Mouse (Mus musculus) CH12F3 (cell line): ENCODE data around the gene Klc3.

Experiments
- in situ Hi-C: fragments of 300-500 bp; cut with MboI; formaldehyde crosslinking; loops from 2 replicates; pipeline ENCODE4 v1.14.3; 2020; ENCODE audit warnings: low sequenced_read_pairs

Gene Klc3

DNA sequence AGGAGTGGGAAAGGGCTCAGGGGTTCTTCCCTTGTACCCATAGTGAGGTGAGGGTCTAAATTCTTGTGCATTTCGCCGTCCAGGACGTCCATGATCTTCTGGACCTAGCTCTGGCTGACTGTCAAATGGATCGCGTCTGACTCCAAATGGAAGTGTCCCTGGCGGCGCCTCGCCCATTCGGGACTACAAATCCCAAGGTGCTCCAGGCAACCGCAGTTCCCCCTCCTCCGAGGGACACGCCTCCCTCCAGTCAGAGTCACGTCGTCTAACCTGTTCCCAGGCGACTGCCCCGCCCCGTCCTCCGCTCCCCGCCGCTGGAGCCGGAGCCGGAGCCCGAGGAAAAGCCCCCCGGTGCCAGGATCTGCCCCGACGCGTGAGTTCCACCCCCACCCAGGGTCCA, 43.0 kb downstream of the Klc3 start:
- in situ Hi-C loops = no loop called here

DNA sequence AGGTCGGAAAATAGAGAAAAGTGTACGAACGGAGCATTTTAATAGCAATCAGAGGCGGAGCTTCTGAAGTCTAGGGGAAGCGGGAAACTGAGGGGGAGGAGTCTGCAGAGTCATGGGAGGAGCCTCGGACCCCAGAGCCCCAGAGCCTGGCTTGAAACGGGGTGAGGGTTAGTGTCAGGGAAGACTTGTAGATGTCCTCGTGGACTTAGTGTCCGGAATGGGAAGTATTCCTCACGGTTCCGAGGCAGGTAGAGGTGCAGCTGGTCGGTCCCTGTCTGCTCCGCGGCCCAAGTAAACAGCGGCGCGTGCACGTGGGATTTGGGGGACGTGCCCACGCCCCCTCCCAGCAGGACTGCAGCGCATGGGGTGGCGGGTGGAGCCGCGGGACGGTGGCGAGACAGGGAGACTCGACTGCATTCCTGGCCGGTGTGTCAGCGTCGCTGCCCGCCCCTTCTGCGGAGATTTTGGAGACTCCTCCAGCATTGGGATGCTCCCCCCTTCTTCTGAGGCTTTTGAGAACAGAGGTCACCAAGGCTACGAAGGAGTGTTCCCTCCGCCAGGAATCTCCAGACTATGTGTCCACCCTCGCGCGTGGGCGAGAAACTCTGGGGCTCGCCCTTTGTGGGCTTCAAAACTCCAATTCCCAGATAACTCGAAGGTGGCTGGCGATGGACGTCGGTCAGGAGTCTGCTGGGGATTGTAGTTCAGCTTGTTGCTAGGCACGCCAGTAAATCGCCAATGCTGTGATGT, 43.8 kb downstream of the Klc3 start:
- in situ Hi-C loops = no loop called here

DNA sequence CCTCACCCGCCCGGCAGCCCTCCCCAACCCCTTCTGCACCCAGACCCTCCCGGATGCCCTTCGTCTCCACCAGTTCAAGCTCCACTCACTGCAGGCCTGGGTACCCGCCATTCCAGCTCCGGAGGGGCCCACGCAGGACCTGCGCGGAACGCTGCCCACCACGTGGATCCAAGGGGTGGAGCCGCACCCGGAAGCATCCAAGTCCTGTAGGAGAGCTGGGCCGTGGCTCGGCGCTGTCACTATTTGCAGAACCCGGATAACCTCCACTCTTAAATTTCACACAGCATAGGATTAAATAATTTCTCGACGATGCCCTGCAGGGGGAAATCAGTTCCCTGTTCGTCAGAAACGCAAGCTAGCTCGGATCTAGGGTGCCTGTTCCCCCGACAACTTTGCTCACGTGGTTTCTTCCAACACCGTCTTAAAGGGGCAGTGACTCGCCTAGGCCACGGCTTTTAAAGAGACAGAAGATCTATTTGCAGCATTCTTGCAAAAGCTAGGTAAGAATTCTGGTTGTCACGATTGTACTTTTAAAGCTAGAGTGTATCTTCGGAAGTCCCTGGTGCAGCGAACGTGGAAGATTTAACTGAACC, 44.5 kb downstream of the Klc3 start, which contains the start of the genes Cd3eap and Ppp1r13l:
Cd3eap (minus strand) TSS at position 185 of the 593 bp plus-strand sequence.
Ppp1r13l (plus strand) TSS at position 451 of the 593 bp plus-strand sequence.
- in situ Hi-C loops = no loop called here

DNA sequence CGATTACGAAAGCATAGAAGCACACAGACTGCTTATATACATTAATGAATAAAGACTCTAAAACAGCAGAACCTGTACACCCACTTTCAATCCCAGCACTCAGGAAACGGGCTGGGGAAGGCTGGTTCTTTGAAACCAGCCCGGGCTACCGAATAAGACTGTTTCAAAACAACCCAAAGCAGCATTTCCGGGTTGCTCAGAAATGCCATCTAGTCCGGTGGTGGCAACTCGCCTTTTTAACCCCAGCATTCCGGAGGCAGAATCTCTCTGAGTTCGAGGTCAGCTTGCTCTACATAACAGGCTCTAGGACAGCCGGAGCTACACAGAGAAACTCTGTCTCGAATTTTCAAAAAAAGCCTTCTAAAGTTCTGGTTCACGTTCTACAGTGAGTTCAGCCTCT, 45.3 kb downstream of the Klc3 start:
- in situ Hi-C loops = no loop called here

DNA sequence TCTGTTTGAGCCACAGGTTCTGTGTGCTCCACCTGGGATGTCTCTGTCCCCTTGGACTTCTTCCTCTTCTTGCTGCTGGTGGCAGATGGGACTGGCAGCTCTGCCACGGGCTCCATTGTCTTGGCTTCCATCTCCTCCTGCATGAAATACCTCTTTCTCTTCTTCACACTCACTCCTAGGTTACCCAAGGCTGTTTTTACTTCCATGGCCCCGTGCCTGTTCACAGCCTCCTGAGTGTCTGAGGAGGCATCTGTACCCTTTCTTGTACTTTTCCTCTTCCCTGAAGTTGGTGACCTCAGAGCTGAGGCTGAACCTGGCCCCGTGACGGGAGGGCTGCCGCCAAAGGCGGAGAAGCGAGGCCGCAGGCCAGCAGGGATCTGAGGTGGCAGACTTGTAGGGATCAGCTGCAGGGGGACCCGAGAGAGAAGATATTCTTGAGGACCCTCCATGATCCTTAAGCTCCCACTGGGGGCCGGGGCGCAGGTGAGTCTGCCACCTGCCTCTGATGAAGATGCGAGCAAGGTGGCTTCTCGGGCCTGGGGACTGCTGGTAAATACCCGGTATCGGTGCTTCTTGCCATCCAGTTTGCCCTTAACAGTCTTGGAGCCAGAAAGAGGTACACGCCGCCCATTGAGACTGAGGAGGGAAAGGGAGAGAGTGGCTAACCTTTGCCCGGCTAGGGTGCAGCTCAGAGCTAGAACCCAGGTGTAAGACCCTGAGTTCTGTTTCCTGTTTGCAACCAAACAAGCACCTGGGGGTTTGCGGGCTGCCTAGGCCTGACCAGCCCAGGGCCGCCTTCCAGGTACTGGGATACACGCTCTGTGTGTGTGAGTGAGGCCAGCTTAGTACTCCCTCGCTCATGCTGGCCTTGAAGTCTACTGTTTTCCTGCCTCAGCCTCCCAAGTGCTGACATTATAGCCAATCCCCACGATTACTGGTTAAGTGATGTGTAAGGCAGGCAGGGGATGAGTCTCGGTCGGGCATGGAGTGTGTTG, 46.2 kb downstream of the Klc3 start:
- in situ Hi-C loops = no loop called here

DNA sequence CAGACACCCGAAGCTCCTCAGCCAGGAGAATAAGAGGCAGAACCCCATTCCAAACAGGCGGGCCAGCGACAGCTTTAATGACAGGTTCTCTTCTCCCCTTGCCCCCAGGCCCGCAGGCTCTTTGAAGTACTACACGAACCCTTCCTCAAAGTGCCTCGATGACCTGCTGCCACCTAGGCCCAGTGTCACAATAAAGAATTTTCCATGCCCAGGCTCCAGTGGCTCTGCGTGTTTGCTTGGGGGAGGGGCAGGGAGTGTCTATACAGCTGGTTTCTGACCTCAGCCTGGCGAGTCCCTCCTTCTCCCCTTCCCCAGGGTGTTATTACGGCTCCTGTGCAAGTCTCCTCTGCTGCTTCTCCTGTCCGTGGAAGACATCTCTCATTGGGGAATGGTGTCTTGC, 47.6 kb downstream of the Klc3 start:
- in situ Hi-C loops = no loop called here

DNA sequence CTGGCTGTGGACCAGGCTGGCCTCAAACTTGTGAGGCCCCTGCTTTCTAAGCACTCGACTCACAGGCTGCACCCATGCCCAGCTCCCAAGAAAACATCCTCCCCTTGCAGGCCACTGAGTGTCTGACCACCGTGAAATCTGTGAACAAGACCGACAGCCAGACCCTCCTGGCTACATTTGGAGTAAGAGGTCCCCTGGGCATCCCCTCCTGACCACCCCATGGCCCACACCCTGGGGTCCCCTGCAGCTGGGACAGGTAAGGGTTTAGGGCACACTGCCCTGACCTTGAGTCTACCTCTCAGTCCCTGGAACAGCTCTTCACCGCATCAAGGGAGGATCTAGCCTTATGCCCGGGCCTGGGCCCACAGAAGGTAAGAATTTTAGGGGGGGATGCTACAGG, 48.9 kb downstream of the Klc3 start:
- in situ Hi-C loops = no loop called here

DNA sequence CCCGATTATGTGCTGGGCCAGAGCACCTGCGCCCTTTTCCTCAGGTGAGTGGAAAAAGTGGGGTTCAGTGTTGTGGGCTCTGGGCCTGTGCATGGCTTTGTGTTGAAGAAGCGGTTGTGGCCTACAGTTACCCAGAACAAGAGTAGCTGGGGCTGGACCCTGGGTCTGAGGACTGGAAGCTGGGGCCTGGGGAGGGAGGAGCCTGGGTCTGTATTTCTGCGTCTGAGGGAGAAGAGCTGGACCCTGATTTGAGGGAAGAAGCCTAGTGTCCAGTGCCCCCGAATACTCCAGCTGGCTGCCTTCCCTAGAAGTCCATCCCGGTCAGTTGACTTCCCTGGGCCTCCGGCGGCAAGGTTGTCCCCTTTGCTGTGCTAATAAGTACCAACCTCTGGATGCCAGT, 53.7 kb downstream of the Klc3 start:
- in situ Hi-C loops = no loop called here

DNA sequence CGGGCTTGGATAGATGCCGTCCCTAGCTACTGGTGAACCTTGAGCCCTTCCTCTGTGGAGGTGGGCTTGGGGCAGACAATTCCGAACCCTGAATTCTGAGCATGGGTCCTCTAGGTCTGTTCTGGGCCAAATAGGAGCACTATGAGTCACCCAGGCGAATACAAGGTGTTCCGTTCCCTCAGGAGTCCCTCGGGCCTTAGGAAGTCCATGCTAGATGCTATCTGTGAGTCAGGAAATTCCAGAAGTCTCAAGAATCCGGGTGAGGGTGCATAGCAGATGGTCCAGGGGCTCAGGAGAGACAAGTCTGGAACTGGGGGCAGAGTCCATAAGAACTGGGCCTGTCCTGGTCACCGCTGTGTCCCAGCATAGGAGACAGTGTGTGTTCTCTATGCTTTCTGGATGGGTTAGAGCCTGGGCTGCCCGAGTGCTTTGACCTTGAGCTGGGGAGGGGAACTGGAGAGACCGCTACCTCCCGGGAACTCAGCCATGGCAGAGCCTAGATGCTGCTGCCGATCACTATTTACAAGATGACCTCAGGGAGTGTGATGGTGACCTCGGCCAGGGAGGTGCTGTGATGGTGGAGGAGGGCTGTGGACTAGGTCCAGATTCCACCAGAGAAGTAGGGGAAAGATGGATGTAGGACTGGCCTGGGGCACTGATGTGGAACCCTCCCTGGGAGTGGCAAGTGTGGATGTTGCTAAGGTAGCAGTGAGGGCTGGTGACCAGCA, 54.6 kb downstream of the Klc3 start:
- in situ Hi-C loops = no loop called here

DNA sequence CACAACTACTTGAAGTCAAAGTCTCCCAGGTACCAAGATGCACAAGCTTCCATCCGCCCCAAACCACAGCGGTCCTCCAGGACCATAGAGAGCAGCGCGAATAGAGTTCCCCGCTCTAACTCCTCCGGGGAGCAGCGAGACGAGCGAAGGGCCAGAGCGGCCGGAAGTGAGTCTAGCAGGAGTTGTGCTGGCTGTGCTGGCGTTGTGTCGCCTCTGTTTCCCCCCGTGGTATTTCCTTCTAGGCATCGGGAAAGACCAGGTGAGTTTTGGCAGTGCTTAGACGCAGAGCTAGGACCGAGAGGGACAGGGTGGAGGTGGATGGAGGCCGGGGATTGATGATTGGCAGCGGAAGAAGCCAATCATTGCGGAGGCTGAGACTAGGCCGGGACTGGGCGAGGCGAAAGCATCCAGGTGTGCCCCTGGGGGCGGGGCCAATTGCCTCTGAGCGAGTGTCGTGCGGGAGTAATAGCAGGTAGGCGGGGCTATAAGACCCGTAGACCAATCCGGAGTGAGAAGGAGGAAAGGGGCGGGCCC, 58.9 kb downstream of the Klc3 start:
- in situ Hi-C loops = loop anchor here (5.0 kb wide), 1 partner anchor 38 kb away; no protein-coding TSS in a partner anchor
